Mouse (Mus musculus): Measurements from ENCODE around the gene Clpsl2. TPM values are rescaled to one million over a fixed set of nuclear protein-coding genes. Genes with fewer than 3 reads are reported as not detected.

The Clpsl2 gene
- not detected for polyA plus RNA-seq (2017; shearing (Covaris generic))

DNA sequence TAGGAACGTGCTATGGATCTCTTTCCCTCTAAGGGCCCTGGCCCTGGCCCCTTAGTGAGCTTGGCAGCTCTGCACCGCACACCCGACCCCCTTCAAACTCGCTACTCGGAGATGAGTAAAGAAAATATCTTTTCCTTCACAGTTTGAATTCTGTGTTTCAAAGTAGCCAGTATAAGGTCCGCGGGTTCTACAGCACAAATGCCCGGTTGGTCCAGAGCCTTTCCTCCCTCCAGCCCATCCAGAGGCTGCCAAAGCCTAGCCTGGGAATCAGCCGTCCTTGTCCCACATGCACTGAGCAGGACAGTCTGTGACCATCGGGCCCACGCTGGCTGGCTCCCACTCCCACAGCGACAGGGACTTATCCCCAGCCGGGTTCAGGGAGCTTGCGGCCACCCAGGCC is at the start of gene Clpsl2:
Gene Clpsl2 (plus strand): TSS at position 301 of the 400 bp plus-strand sequence.
- no peak for ATAC-seq

DNA sequence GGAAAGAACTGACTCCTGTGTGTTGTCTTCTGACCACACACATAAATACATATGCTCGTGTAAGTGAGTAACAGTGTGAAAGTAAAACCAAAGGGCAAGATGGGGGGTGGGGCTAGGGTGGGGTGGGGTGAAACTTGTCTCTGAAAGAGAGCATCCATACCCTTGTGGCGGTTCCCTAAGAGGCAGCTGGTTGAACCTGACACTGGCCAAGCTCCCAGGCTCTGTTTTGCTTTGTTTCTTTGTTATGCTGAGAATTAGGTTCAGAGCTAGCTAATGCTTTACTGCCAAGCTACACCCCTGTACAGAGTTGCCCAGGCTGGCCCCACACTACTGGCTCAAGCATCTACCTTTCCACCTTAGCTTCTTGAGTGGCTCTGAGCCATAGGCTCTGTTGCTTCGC is 48.7 kb upstream of the Clpsl2 start:
- ATAC-seq, result no peak

DNA sequence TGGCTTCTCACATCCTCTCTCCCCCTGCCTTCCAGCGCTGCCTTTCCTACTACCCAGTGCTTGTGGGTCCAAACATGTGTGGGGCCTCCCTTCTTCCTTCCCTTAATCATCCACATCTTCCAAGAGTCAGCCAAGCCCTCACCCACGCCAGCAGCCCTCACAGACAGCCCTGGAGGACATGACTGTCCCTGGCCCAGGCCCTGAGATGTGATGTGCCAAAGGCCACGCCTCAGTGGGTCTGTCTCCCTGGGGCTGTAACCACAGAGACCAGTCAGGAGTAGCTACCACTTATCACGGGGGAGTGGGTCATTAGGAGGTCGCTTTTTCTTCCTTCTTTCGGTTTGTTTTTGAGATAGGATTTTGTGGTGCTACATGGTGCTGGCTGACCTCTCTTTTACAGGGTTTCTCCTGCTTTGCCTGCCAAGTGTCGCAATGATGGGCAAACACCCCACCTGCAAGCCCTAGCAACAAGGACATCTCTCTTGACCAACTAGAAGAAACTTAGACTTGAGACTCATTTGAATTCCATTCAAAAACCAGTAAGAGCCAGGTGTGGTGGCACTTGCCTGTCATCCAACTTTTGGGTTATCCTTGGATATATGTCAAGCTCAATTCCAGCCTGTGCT is 46.9 kb upstream of the Clpsl2 start:
- ATAC-seq, result no peak

DNA sequence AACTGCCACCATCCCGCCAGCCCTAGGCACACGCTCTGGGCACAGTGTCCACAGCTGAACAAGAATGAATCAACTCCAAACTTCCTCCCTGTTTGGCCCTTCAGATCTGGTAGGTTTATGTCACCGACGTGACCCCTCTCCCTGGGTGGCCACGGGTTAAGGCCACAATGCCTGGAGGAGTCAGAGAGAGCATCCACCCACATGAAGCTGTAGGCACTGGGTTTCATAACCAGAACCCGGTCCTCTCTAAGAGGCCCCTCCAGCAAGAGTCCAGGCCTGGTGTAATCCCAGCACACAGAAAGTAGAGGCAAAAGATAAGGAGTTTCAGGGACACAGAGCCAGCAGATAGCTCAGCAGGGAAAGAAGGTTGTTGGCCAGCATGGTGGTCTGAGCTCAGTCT is 45.0 kb upstream of the Clpsl2 start:
- ATAC-seq, result no peak

DNA sequence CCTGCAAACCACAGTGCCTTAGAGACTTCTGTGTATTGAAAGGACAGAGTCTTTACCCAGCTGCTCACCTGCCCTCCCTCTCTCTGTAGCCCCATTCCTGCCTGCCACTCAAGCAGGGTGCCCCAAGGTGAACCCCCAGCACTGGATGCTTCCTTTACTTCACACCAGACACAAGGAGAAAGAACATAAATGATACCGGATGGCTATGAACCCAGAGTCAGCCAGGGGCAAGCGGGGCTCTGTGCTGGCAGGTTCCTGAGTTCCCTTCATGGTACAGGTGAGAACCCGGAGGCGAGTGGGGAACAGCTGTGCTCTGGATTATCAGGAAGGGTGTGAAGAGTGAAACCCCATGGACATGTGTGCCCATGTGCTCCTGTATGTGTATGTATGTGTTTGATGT is 43.6 kb upstream of the Clpsl2 start:
- no peak for ATAC-seq

DNA sequence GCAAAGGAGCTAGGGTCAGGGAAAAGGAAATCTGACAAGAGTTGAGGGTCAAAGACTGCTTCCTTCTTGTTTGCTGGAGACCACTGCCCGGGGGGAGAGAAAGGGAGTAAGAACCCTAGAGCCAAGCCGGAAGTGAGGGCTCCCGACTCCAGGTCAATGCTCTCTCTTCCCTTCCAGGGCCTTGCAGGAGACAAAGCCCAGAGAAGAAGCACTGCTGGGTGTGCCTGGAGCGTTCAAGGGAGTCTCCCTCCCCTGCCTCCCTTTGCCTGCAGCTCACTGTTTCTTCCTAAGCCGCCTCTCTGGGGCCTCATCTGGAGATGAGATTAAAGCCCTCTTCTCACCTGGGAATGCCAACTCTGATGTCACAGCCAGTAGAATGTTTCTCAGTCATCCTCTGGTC is 42.3 kb upstream of the Clpsl2 start:
- no peak for ATAC-seq

DNA sequence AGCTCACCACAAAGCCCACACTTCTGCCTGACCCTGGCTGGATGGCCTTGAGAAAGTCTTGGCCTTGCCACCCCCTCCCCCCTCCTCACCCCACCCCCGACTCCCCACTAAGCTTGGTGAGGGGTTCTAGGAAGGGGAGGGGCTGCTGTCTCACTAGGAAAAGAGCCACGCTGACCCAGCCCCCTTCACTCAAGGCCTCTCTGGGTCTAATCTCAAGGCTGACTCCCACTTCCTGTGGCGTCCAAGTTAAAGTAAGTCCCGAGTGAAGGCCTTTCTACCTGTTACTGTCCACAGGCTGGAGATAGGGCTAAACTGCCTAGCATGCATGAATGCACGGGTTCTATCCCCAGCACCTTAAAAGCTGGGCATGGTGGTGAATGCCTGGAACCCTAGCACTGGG is 41.7 kb upstream of the Clpsl2 start:
- ATAC-seq, result no peak

DNA sequence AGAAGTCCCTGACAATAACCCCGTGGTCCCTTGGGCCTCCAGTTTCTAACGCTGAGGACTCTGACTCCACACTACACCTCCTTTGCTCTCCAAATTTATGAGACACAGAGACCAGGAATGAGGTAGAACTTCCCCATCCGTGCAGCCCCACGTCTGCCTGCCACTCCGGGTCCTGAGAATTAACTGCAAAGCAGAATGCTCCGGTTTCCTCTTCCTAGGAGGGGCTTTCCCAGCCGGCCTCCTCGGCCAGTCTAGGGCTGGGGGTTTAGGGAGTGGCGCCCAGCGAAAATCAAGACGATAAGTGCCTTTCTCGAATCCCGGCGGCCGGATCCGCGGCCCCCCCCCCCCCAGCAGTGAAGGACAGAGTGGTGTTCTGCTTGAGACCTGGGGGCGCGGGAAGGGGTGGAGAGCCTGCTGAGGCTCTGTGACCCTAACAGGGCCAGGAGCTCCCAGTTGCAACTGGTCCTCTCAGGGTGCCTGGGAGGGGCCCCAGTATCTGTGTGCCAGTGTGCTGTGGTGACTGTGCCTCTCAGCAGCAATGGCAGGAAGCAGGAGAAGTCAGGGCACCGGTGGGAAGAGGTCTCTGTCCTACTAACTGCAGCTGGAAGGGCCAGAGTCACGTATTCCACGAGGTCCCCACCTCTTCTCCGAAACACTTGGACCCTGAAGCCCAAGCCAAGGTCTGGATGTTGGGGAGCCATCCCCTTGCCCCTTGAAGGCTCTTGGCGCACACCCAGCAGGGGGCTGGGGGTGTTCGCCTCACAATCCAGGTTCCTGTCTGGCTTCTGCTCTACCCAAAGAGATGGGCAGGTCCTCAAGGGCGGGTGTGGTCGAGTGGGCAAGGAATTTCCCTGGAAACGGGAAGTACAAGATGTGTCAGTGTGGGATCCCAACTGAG is 38.5 kb upstream of the Clpsl2 start:
- ATAC-seq, result peak; percentile 41

DNA sequence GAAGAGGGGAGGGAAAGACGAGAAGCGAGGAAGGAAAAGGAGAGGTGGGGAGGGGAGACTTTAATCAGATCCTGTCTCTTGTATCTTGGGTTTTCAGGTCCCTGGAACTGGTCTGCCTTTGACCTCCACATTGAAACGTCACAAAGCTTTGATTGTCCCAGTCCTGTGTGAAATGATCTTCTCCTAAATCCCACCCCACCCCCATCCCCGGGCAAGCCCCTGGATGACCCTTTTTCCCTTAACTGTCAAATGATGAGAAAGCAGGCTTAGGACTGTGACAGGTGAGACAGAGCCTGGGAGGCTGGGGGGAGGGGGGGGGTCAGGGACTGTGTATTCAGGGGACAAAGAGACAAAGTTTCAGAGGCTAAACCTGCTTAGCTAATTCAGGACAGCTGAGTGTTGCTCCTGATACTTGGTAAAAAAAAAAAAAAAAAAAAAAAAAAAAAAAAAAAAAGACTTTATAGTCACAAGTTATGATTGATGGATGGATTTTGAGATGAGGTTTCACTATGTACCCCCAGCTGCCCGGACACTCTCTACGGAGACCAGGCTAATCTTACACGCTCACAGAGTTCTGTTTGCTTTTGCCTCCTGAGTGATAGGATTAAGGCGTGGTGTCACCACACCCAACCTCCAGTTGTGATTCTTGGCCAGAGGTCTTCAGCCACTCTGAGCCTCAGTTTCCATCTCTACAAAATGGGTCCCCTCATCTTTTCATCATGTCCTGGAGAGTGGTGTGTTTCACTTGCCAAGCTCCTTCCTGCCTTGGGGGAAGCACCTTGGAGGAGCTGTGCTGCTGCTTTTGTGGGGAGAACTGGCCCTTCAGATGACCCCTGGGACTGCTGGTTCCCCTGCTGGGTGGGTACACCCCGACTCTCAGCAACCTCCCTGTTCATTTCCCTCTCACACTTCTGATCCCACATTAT is 37.3 kb upstream of the Clpsl2 start:
- ATAC-seq, result no peak

DNA sequence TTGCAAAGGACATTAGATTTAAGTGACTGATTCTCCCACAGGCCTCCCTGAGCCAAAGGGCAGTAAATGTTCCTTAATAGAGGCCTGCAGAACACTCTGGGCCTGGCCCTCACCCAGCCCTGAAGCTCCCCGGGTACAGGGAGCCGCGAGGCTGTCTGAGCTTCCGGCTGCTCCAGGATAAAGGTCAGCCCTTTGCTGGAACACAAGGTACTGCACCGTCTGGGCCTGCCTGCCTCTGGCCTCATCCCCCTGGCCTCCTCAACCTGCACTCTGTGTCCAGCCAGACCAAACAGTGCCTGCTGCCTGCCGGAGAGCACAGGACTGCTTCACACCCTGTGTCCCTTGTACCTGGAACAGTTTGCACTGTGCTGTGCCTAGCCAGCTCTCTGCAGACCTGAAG is 36.5 kb upstream of the Clpsl2 start:
- ATAC-seq, result no peak

DNA sequence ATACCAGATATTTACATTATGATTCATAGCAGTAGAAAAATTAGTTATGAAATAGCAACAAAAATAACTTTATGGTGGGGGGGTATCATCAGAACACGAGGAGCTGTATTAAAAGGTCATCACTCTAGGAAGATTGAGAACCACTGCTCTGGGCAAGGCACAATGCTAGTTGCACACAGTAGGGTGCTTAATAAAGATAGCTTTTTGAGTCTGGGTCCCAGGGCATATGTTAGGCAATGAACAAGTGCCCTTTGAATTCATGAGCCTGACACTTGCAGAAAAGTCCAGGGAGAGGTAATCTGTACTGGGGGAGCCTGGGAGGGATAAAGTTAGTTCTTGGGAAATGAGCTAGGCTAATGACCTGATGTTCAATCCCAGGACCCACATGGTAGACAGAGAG is 35.9 kb upstream of the Clpsl2 start:
- ATAC-seq, result no peak

DNA sequence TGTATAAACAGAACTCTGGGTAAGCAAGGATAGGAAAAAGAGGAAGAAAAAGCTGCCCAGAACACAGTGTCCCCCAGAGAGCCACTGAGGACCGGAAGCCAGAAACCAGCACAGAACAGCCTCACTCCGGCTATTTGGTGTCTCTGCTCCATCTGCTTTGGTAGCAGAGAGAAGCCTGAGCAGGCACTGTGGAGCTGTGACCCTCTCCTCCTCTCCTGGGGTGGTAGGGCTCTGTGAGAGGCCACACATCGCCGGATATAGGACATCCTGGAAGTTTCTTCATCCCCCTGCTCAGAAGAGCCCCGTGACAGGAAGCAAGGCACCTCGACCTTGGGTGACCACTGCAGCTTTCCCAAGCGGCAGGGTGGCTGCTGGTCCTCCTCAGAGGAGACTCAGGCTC is 35.4 kb upstream of the Clpsl2 start:
- ATAC-seq, result no peak

DNA sequence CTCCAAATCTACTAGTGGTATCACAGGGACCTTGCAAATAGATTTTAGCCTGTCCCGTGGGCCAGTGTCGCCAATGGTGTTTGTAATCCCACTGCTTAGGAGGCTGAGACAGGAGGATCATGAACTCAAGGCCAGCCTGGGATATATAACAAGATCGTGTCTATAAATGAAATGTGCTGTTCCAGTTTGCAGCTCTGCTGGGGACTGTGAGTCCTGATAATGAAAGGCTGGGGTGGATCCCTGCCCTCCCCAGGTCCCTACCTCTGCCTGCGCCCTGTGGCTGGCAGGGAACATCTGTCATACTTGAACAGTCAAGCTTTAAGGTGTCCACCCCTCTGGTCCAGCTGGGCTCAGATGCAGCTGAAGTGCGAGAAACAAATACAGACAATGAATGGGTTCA is 34.7 kb upstream of the Clpsl2 start:
- no peak for ATAC-seq

DNA sequence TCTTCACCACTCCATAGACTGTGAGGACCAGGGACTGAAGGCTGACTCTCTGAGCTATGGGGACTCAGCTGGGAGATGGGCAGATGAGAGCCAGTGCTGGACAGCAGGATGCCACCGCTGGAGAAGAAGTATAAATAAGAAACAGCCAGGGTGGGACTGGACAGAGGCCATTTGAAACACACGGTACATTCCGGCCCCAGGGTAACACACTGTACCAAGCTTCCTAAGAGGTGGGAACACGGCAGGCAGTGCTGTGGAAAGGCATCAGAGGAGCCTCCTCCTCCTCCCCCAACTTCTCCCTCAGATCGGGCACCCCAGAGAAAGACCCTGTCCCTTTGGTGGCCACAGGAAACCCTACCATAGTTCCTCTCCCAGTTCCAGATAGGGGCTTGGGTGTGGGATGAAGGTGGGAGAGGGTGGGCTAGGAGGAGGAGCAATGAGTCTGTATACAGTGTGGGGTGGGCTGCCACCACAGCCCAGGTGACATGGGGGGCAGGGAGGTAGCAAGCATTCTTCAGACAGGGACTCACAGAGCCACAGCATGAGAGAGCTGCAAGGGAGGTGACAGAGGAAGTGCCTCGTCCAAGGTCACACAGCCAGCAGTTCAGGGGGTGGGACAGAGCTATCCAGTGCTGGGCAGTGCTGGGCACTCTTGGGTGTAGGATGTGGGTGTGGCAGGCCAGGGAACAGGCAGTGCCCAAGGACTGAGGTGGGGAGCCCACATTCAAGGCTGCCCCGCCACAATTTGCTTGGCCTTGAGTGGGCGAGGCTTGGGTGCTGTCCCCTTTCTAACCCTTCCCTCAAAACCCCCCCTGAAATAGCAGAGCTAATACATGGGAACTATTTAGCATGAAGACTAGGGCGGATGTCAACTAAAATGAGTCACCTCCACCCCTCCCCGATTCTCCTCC is 33.5 kb upstream of the Clpsl2 start:
- peak; percentile 57 for ATAC-seq

DNA sequence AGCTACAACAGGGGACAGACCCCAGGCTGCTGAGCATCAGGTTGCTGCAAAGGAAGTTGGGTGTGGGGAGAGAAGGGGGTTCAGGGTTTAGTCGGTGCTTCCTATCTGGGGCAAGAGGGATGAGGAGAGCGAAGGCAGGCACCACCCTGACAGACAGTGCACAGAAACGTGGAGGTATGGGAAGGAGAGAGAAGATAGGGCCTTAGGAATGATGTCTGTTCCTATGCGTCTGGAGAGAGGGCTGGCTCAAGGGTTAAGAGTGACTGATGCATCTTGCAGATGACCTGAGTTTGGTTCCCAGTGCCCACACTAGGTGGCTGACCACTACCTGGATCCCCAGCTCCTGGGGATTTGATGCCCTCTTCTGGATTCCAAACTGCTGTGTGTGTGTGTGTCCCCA is 32.3 kb upstream of the Clpsl2 start:
- ATAC-seq, result no peak

DNA sequence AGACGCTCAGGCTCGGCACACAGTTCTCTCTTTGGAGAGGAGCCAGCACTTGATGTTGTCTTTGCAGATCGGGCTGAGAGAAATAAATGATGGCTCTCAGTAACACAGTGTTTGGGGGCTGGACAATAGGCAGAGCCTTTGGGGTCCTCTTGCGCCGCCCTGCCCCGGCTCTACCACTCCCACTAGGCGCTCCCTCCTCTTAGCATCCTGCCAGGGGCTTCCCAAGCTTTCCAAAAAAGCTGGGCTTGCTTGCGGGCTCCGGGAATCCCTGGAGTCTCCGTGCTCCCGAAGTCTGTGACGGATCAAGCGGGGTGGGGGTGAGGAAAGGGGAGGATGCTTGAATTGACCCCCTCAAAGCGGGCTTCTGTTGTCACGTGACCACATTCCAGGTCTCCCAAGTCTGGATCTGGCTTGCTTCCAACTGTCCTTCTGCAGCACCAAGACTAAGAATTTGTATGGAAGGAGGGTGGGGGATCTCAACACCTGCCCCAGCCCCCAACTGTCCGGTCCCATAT is 31.7 kb upstream of the Clpsl2 start, which contains the start of gene Fkbp5:
Gene Fkbp5 (minus strand): TSS at position 87 of the 515 bp plus-strand sequence.
- ATAC-seq, result no peak

DNA sequence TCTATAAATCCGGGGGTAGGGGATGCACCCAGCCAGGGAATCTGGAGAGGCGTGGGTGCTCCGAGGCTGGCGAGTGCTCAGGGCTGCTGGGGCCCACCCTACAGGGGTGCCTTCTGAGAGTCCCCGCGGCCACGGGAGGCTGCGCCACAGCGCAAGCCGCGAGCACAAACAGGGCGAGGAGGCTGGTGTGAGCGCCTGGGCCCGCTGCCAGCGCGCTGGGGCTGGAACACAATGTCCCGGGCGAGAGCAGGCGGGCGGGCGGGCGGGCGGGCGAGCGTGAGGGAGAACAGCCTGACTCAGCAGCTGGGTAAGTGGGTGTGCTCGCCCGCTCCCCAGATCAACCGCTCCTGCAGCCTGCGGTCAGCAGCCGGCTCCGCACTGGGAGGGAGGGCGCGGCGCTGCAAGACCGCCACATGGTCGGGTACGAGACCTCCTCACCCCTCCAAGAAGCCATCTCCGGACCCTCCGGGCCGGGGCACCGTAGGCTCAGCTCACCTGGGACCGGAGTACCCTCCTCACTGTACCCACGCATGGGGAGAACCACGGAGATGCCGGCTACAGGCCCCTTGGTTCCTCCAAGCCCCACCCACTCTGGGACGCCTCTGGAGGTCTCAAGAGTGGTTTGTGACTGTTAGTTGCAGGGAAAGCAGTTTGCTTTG is 31.1 kb upstream of the Clpsl2 start:
- ATAC-seq, result peak; percentile 8

DNA sequence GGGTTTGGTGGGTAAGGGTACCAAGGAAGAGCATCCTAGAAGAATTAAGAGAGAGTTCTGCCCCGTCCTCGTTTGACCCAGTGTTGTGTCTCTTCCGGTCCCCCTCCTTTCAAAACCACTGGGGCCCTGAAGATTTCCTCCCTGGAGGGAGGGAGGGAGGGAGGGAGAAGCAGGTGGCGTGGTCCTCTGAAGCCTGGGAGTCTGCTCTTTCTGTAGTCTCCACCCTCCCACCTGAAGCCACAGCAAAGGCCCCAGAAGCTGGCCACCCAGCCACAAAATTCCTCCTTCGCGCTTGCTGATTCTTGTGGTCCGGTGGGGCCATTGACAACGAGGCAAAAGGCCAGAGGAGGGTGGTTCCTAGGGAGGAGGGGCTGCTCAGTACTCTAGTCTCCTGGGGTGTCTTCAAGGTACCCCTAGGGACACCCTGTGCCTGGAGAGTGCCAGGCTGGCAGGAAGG is 30.6 kb upstream of the Clpsl2 start:
- ATAC-seq, result no peak

DNA sequence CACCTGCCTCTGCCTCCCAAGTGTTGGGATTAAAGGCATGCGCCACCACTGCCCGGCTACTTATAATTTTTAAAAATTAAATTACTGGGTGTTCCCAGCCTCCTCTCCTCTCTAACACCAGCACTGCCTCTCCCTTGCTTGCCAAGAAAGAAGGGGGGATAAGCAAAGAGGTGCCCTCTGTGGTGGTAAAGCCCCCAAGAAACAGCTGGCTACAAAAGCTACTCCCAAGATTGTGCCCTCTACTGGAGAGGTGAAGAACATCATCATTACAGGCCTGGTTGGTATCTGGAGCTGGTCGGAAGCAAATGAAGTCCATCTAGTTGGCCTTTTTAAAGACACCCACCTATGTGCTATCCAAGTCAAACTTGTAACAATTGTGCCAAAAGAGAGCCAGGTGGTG is 29.4 kb upstream of the Clpsl2 start:
- ATAC-seq, result no peak

DNA sequence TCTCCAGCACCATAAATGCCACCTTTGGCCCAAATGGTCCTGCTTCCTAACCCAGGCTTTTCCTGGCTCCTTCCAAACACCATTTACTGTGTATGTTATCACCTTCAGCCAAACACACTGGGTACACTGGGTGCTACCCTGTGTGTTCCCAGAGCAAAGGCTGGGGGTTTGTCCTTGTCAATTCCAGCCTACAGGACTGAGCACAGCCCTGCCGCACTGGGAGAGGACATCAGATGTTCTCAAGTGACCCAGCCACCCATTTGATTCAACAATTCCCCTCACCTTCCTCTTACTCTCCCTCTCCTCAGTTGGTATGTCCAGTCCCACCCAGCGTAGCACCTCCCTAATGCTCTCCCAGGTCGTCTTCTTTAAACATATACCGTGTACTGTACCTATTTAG is 28.6 kb upstream of the Clpsl2 start:
- no peak for ATAC-seq
